Mouse (Mus musculus) bone marrow, adult 2 months (tissue): ENCODE measurements at regions not wholly inside any gene's neighbourhood (a gene's known extent, or its start where the extent isn't known, plus 50 kb on each side); places are given as distances from the start of the nearest gene placed in this dataset.

Experiments
- CTCF ChIP-seq: fragments of 200-500 bp; IDR thresholded peaks from 2 replicates; pipeline ENCODE4 v1.5.1; 2011; ENCODE audit warnings: low read length, control low read depth; ENCODE audit not compliant: control insufficient read depth, insufficient read depth
- POLR2A ChIP-seq: fragments of 200-500 bp; IDR thresholded peaks from 2 replicates; pipeline ENCODE4 v1.6.1; 2011; ENCODE audit warnings: low read depth, mild to moderate bottlenecking, control low read depth, low read length, borderline replicate concordance; ENCODE audit not compliant: control insufficient read depth

DNA sequence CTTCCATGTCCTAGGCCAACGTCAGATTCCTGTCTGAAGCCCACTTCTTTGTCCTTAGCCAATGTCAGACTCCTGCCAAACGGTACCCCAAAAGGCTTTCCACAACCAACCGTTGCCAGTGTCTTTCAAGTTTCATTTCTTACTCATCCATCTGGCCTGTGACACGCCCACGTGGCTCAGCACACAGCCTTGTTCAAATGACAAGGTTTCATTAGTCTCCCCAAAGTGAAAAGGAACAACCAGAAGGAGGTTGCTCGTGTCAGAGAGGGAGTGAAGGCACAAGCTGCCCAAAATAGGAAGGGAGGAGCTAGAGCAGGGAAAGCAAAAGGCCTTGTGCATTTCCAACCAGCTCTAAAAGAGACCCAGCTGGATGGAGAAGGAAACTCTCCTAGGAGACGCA, 80.5 kb upstream of the Ralgps2 start:
- TF ChIP-seq CTCF = no peak
- TF ChIP-seq POLR2A = no peak
